Mouse (Mus musculus) urinary bladder, postnatal 36 days (tissue): Measurements from ENCODE around the gene Hnrnpa1.
A peak's percentile ranks its signal among the peaks of the same experiment; 100 is the strongest.
"Not testable (repeated sequence)": the region's sequence is repeated elsewhere in the genome, so short reads cannot be mapped to it uniquely, and the experiment has no call there.

Experiments used
- DNase-seq, 2 experiments: peaks; one replicate each; pipeline ENCODE4 v3.0.0; 2022; ENCODE audit warnings: low spot score in 2 of 2, mixed read lengths in 1 of 2

Gene Hnrnpa1

GRCm38 (mm10) chr15:103272419-103273279, 32.4 kb downstream of the Hnrnpa1 start, which contains the start of gene Copz1:
Gene Copz1, plus strand, starts transcription at chr15:103272714.
- peak; percentile 92 to 96 for DNase-seq

GRCm38 (mm10) chr15:103275943-103276342, 35.7 kb downstream of the Hnrnpa1 start:
- not testable (repeated sequence) for DNase-seq

GRCm38 (mm10) chr15:103277949-103278348, 37.7 kb downstream of the Hnrnpa1 start:
- DNase-seq, result no peak

- no peak for DNase-seq
Measured at GRCm38 (mm10) chr15:103279750-103280149, 39.5 kb downstream of the Hnrnpa1 start.

GRCm38 (mm10) chr15:103280817-103281464, 40.7 kb downstream of the Hnrnpa1 start:
- no peak for DNase-seq

GRCm38 (mm10) chr15:103281465-103282205, 41.4 kb downstream of the Hnrnpa1 start:
- DNase-seq, result no peak

- no peak for DNase-seq
Measured at GRCm38 (mm10) chr15:103284066-103284465, 43.8 kb downstream of the Hnrnpa1 start.

- DNase-seq, result no peak
Measured at GRCm38 (mm10) chr15:103284647-103285046, 44.4 kb downstream of the Hnrnpa1 start.

GRCm38 (mm10) chr15:103285778-103286417, 45.7 kb downstream of the Hnrnpa1 start:
- DNase-seq, result peak in 1 of 2 experiments; percentile 55

- no peak for DNase-seq
Measured at GRCm38 (mm10) chr15:103289600-103289999, 49.4 kb downstream of the Hnrnpa1 start.

GRCm38 (mm10) chr15:103290417-103290816, 50.2 kb downstream of the Hnrnpa1 start:
- no peak for DNase-seq

GRCm38 (mm10) chr15:103290843-103291242, 50.6 kb downstream of the Hnrnpa1 start:
- no peak for DNase-seq

- no peak for DNase-seq
Measured at GRCm38 (mm10) chr15:103292673-103293345, 52.6 kb downstream of the Hnrnpa1 start.

- no peak for DNase-seq
Measured at GRCm38 (mm10) chr15:103293375-103293774, 53.1 kb downstream of the Hnrnpa1 start.

- DNase-seq, result no peak
Measured at GRCm38 (mm10) chr15:103294649-103295048, 54.4 kb downstream of the Hnrnpa1 start.

- DNase-seq, result no peak
Measured at GRCm38 (mm10) chr15:103295851-103296250, 55.6 kb downstream of the Hnrnpa1 start.
